Mouse (Mus musculus): ENCODE data around the gene Slc2a6.

DNA sequence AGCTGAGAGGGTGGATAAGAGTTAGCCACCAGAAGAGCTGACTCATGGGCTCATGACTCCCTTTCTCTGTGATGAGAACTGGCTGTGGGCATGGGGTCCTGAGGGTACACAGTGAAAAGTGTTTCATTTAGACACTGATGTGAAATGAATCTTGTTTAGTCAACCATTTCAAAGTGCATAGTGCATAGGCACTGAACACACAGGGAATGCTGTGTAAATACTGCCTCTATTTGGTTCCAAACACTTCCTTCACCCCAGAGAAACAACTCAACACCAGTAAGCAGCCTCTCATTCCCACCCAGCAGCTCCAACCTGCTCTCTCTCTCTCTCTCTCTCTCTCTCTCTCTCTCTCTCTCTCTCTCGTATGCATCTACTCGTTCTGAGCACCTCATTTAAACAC lies 43.6 kb downstream of the Slc2a6 start:
- TF ChIP-seq CTCF (IDR thresholded peaks at IDR 0.05; ENCODE audit: borderline replicate concordance, insufficient read depth, low read depth, low read length) (no peak), POLR2A (IDR thresholded peaks at IDR 0.05; ENCODE audit: borderline replicate concordance, insufficient read depth, low read length) (no peak)
